Mouse (Mus musculus) MEL (cell line): ENCODE results near the gene Osbpl9. TPM values are rescaled to one million over a fixed set of nuclear protein-coding genes. Genes with fewer than 3 reads are reported as not detected.

Experiments
- DNase-seq: peaks from one replicate; pipeline ENCODE4 v3.0.0; 2011; ENCODE audit warnings: low read depth, low spot score
- H3K27ac ChIP-seq: 2 replicates; pipeline ENCODE4 v1.5.1; 2012; ENCODE audit warnings: low read depth, mild to moderate bottlenecking, control low read depth, low read length, moderate library complexity; ENCODE audit not compliant: control insufficient read depth
- H3K27me3 ChIP-seq, 2 experiments: fragments of 150-350 bp in 1 of 2; sonication (generic) in 1 of 2; 2 replicates each; pipeline ENCODE4 v1.6.1; 2012; ENCODE audit warnings: low read length in 2 of 2, mild to moderate bottlenecking in 2 of 2, improper control_type of control experiment in 1 of 2, moderate library complexity in 1 of 2; ENCODE audit not compliant: insufficient read depth in 2 of 2, control insufficient read depth in 1 of 2
- H3K36me3 ChIP-seq, 2 experiments: 2 replicates each; pipeline ENCODE4 v1.6.1; 2012 to 2014; ENCODE audit warnings: low read length in 2 of 2, improper control_type of control experiment in 1 of 2, inconsistent platforms in 1 of 2, mild to moderate bottlenecking in 1 of 2; ENCODE audit not compliant: insufficient read depth in 2 of 2, control insufficient read depth in 1 of 2
- H3K4me1 ChIP-seq, 2 experiments: fragments of 150-350 bp in 1 of 2; sonication (generic) in 1 of 2; 2 replicates each; pipeline ENCODE4 v1.6.1; 2012; ENCODE audit warnings: low read length in 2 of 2, improper control_type of control experiment in 1 of 2, mild to moderate bottlenecking in 1 of 2; ENCODE audit not compliant: insufficient read depth in 2 of 2, control insufficient read depth in 1 of 2
- H3K4me3 ChIP-seq, 2 experiments: fragments of 150-350 bp in 1 of 2; sonication (generic) in 1 of 2; 2 replicates each; pipeline ENCODE4 v1.5.1; 2012; ENCODE audit warnings: low read depth in 2 of 2, low read length in 2 of 2, mild to moderate bottlenecking in 2 of 2, moderate library complexity in 2 of 2, control low read depth in 1 of 2, improper control_type of control experiment in 1 of 2; ENCODE audit not compliant: control insufficient read depth in 1 of 2, insufficient read depth in 1 of 2
- H3K79me2 ChIP-seq: 2 replicates; pipeline ENCODE4 v1.6.1; 2012; ENCODE audit warnings: mild to moderate bottlenecking, low read length, moderate library complexity; ENCODE audit not compliant: control insufficient read depth, poor library complexity, insufficient read depth
- H3K9ac ChIP-seq: 2 replicates; pipeline ENCODE4 v1.6.1; 2012; ENCODE audit warnings: low read depth, mild to moderate bottlenecking, control low read depth, low read length, moderate library complexity; ENCODE audit not compliant: control insufficient read depth, poor library complexity, severe bottlenecking
- H3K9me3 ChIP-seq: fragments of 150-350 bp; sonication (generic); replicated peaks from 2 replicates; pipeline ENCODE4 v1.6.1; 2012; ENCODE audit warnings: mild to moderate bottlenecking, low read length, improper control_type of control experiment, moderate library complexity; ENCODE audit not compliant: insufficient read depth
- BHLHE40 ChIP-seq: IDR thresholded peaks from 2 replicates; pipeline ENCODE4 v1.6.1; 2012; ENCODE audit warnings: low read depth, mild to moderate bottlenecking, inconsistent platforms, low read length, improper control_type of control experiment, borderline replicate concordance
- CHD1 ChIP-seq: IDR thresholded peaks from 2 replicates; pipeline ENCODE4 v1.6.1; 2012; ENCODE audit warnings: low read depth, mild to moderate bottlenecking, inconsistent platforms, low read length, improper control_type of control experiment
- CHD2 ChIP-seq: IDR thresholded peaks from 2 replicates; pipeline ENCODE4 v1.6.1; 2011; ENCODE audit warnings: low read length, improper control_type of control experiment
- CTCF ChIP-seq, 3 experiments: IDR thresholded peaks in 2 of 3; conservative IDR thresholded peaks in 1 of 3; 2 replicates each; pipeline ENCODE4 v1.5.1; 2011 to 2012; ENCODE audit warnings: low read length in 3 of 3, low read depth in 2 of 3, mild to moderate bottlenecking in 2 of 3, improper control_type of control experiment in 1 of 3, inconsistent platforms in 1 of 3, mixed read lengths in 1 of 3, moderate library complexity in 1 of 3; ENCODE audit not compliant: control insufficient read depth in 1 of 3, insufficient read depth in 1 of 3, poor library complexity in 1 of 3, severe bottlenecking in 1 of 3
- E2F4 ChIP-seq: IDR thresholded peaks from 2 replicates; pipeline ENCODE4 v1.6.1; 2011; ENCODE audit warnings: low read depth, low read length, improper control_type of control experiment, borderline replicate concordance
- EP300 ChIP-seq, 2 experiments: IDR thresholded peaks; 2 replicates each; pipeline ENCODE4 v1.6.1; 2011; ENCODE audit warnings: improper control_type of control experiment in 2 of 2, low read length in 2 of 2, low read depth in 1 of 2, mild to moderate bottlenecking in 1 of 2
- ETS1 ChIP-seq: IDR thresholded peaks from 2 replicates; pipeline ENCODE4 v1.6.1; 2012; ENCODE audit warnings: low read depth, mild to moderate bottlenecking, inconsistent platforms, low read length, improper control_type of control experiment, moderate library complexity
- GATA1 ChIP-seq: IDR thresholded peaks from 2 replicates; pipeline ENCODE4 v1.6.1; 2011; ENCODE audit warnings: low read depth, low read length, improper control_type of control experiment
- HCFC1 ChIP-seq: IDR thresholded peaks from 2 replicates; pipeline ENCODE4 v1.6.1; 2012; ENCODE audit warnings: low read depth, mild to moderate bottlenecking, inconsistent platforms, low read length, improper control_type of control experiment, moderate library complexity
- JUND ChIP-seq: IDR thresholded peaks from 2 replicates; pipeline ENCODE4 v1.6.1; 2011; ENCODE audit warnings: low read depth, mild to moderate bottlenecking, improper control_type of control experiment, low read length
- MAFK ChIP-seq: IDR thresholded peaks from 2 replicates; pipeline ENCODE4 v1.6.1; 2011; ENCODE audit warnings: low read depth, mild to moderate bottlenecking, low read length, improper control_type of control experiment, borderline replicate concordance
- MAZ ChIP-seq: IDR thresholded peaks from 2 replicates; pipeline ENCODE4 v1.6.1; 2012; ENCODE audit warnings: low read depth, mild to moderate bottlenecking, inconsistent platforms, low read length, improper control_type of control experiment
- MEF2A ChIP-seq: IDR thresholded peaks from 2 replicates; pipeline ENCODE4 v1.6.1; 2014; ENCODE audit warnings: low read depth, mild to moderate bottlenecking, inconsistent platforms, low read length, improper control_type of control experiment; ENCODE audit not compliant: poor library complexity, insufficient replicate concordance, severe bottlenecking; ENCODE audit errors: extremely low read depth
- MYC ChIP-seq: IDR thresholded peaks from 2 replicates; pipeline ENCODE4 v1.6.1; 2011; ENCODE audit warnings: low read depth, mild to moderate bottlenecking, low read length, improper control_type of control experiment, moderate library complexity
- POLR2AphosphoS5 ChIP-seq: IDR thresholded peaks from 2 replicates; pipeline ENCODE4 v1.6.1; 2012; ENCODE audit warnings: low read depth, borderline replicate concordance, mild to moderate bottlenecking, inconsistent platforms, low read length, moderate library complexity, mixed read lengths
- RCOR1 ChIP-seq: IDR thresholded peaks from 2 replicates; pipeline ENCODE4 v1.6.1; 2012; ENCODE audit warnings: low read depth, mild to moderate bottlenecking, inconsistent platforms, low read length, improper control_type of control experiment
- SMC3 ChIP-seq: IDR thresholded peaks from 2 replicates; pipeline ENCODE4 v1.6.1; 2011; ENCODE audit warnings: low read depth, low read length, improper control_type of control experiment
- TBP ChIP-seq: IDR thresholded peaks from 2 replicates; pipeline ENCODE4 v1.8.0; 2011; ENCODE audit warnings: low read depth, low read length, improper control_type of control experiment
- TCF12 ChIP-seq: IDR thresholded peaks from 2 replicates; pipeline ENCODE4 v1.6.1; 2014; ENCODE audit warnings: low read depth, mild to moderate bottlenecking, inconsistent platforms, low read length, improper control_type of control experiment, moderate library complexity
- UBTF ChIP-seq: IDR thresholded peaks from 2 replicates; pipeline ENCODE4 v1.6.1; 2012; ENCODE audit warnings: low read depth, mild to moderate bottlenecking, inconsistent platforms, low read length, improper control_type of control experiment, moderate library complexity, borderline replicate concordance; ENCODE audit not compliant: insufficient read depth
- ZMIZ1 ChIP-seq: IDR thresholded peaks from 2 replicates; pipeline ENCODE4 v1.6.1; 2012; ENCODE audit warnings: low read depth, mild to moderate bottlenecking, inconsistent platforms, low read length, improper control_type of control experiment, moderate library complexity
- ZNF384 ChIP-seq: IDR thresholded peaks from 2 replicates; pipeline ENCODE4 v1.6.1; 2012; ENCODE audit warnings: low read depth, mild to moderate bottlenecking, inconsistent platforms, low read length, improper control_type of control experiment
- polyA plus RNA-seq, 2 experiments: library from polyadenylated mRNA; stranded (reverse) in 1 of 2; unstranded in 1 of 2; fragments of >175 nt in 1 of 2; fragments of >200 nt in 1 of 2; gene quantifications; 2 replicates each; pipeline versions ENCODE4 v1.2.1 to v1.2.4; 2012; ENCODE audit warnings: low replicate concordance in 2 of 2, low read depth in 1 of 2; ENCODE audit not compliant: insufficient read length in 2 of 2, insufficient read depth in 1 of 2, missing spikeins in 1 of 2
- total RNA-seq: library from RNA; depleted of rRNA; stranded (reverse); fragments of 300-350 nt; gene quantifications from 2 replicates; pipeline ENCODE4 v1.2.3, GENCODE M21; 2012

Osbpl9 gene
- total and polyA plus RNA-seq, 3 experiments = 14.9 to 42.6 TPM; not detected in 1

DNA sequence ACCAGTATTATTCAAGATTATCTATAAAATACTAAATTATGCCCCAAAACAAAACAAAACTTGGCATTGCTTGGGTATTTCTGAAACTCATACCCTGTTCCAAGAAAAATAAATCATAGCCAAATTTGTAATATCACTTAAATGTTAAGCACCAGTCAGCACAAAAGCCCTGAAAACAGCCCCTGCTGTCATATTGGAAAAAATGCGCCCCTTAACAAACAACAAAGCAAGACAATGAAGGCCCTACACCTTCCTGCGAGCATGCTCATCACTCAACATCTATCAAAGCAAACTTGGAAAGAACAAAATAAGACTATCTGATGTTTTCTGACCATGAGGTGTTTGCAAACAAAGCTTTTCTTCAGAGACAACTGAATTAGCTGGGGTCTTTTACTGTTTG lies 91.1 kb downstream of the Osbpl9 start:
- H3K27ac ChIP-seq = no peak overlapping the region
- no peak overlapping the region for H3K9ac ChIP-seq
- DNase-seq = no peak
- peaks cover 2% of the 10 kb centered on the region; the same call in 1 of the 2 replicates for H3K79me2 ChIP-seq
- no peak for TF ChIP-seq TBP
- no peak for TF ChIP-seq RCOR1
- no peak for TF ChIP-seq MYC
- TF ChIP-seq CHD2 = no peak
- TF ChIP-seq UBTF = no peak
- TF ChIP-seq JUND = no peak
- TF ChIP-seq POLR2AphosphoS5 = no peak
- no peak for TF ChIP-seq MEF2A
- TF ChIP-seq ZMIZ1 = no peak
- TF ChIP-seq MAZ = no peak
- no peak for TF ChIP-seq HCFC1
- no peak for TF ChIP-seq ZNF384
- TF ChIP-seq CTCF (IDR thresholded peaks at IDR 0.05 in 2 of 3, conservative IDR thresholded peaks at IDR 0.05 in 1 of 3; ENCODE audit: control insufficient read depth in 1 of 3, insufficient read depth in 1 of 3, low read depth in 2 of 3, low read length in 3 of 3, poor library complexity in 1 of 3, severe bottlenecking in 1 of 3) = no peak
- no peak for TF ChIP-seq MAFK
- TF ChIP-seq SMC3 = no peak
- no peak for TF ChIP-seq ETS1
- TF ChIP-seq EP300 (IDR thresholded peaks at IDR 0.05; ENCODE audit: low read depth in 1 of 2, low read length in 2 of 2) = no peak
- no peak overlapping the region for H3K4me3 ChIP-seq
- no peaks in the 10 kb centered on the region for H3K9me3 ChIP-seq
- H3K36me3 ChIP-seq = no peaks in the 10 kb centered on the region
- no peaks in the 10 kb centered on the region for H3K27me3 ChIP-seq
- H3K4me1 ChIP-seq = no peaks in the 10 kb centered on the region

DNA sequence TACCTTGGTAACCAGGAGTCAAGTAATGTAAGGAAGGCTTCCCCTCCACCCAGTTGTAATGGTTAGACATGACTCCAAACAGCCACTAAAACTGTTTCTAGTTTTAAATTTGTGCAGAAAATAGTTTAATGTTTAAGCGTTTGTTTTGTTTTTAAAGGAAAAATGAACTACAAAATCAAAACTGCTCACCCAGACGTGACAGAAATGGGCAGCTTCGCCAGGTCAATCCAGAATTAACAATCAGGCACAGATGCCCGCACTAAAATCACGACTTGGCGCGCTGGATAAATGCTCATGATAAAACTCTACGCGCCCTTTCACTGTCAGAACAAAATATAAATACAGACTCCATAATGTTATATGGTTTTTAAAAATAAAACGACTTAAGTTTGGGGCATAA lies 92.4 kb downstream of the Osbpl9 start:
- Histone ChIP-seq H3K9me3 (no peaks in the 10 kb centered on the region), H3K4me1 (peaks cover 3 to 5% of the 10 kb centered on the region in 2 experiments; a peak in 3 of 4 replicates), H3K27me3 (no peaks in the 10 kb centered on the region), H3K36me3 (peaks cover 0 to 10% of the 10 kb centered on the region in 2 experiments; a peak in 2 of 4 replicates), H3K79me2 (no peaks in the 10 kb centered on the region; the same call in 1 of the 2 replicates), H3K9ac (no peak overlapping the region), H3K27ac (no peak overlapping the region), H3K4me3 (no peak overlapping the region)
- no peak for DNase-seq
- TF ChIP-seq EP300 (IDR thresholded peaks at IDR 0.05; ENCODE audit: low read depth in 1 of 2, low read length in 2 of 2) = no peak
- TF ChIP-seq CTCF (IDR thresholded peaks at IDR 0.05 in 2 of 3, conservative IDR thresholded peaks at IDR 0.05 in 1 of 3; ENCODE audit: control insufficient read depth in 1 of 3, insufficient read depth in 1 of 3, low read depth in 2 of 3, low read length in 3 of 3, poor library complexity in 1 of 3, severe bottlenecking in 1 of 3) = no peak
- no peak for TF ChIP-seq GATA1
- no peak for TF ChIP-seq UBTF
- TF ChIP-seq TBP = no peak
- TF ChIP-seq E2F4 = no peak
- no peak for TF ChIP-seq TCF12
- TF ChIP-seq BHLHE40 = no peak
- no peak for TF ChIP-seq HCFC1
- TF ChIP-seq SMC3 = no peak
- no peak for TF ChIP-seq CHD1
- TF ChIP-seq, all 39 proteins: peak for 0
